ENCODE assay signal across 16 mouse cellular contexts in genomic region chrX:20419536-20419935, GRCm38 (mm10).
"Had no signal": no experiment of that assay in that cellular context is flagged by ENCODE, and none has a peak within 500 bp of the region (broad histone marks: within the 10 kb centered on the region; RNA-seq: fewer than 3 reads in every experiment).

No protein-coding gene starts in this region.

- H3K27me3 ChIP-seq: limb, embryonic 12.5 days; midbrain, embryonic 15.5 days; neural tube, embryonic 12.5 days; stomach, embryonic 15.5 days had no signal

- H3K4me3 ChIP-seq: limb, embryonic 12.5 days; megakaryocyte, embryonic 14.5 days; midbrain, embryonic 15.5 days; neural tube, embryonic 12.5 days; stomach, embryonic 15.5 days had no signal

- H3K9me3 ChIP-seq: limb, embryonic 12.5 days; megakaryocyte, embryonic 14.5 days; midbrain, embryonic 15.5 days; neural tube, embryonic 12.5 days; stomach, embryonic 15.5 days had no signal

- H3K4me1 ChIP-seq: limb, embryonic 12.5 days; midbrain, embryonic 15.5 days; neural tube, embryonic 12.5 days; stomach, embryonic 15.5 days had no signal

- H3K9ac ChIP-seq: limb, embryonic 12.5 days; lung, embryonic 14.5 days; midbrain, embryonic 15.5 days; neural tube, embryonic 12.5 days; stomach, embryonic 15.5 days had no signal

- DNase-seq: kidney, adult 8-10 months; kidney, postnatal 25 days; layer of hippocampus, adult 9-11 months; layer of hippocampus, postnatal 36 days; lung, embryonic 14.5 days; lung, postnatal 10 days; lung, postnatal 4 days; retina, postnatal 1 day; thymus, adult 2 months; thymus, postnatal 25 days had no signal

- H3K27ac ChIP-seq: limb, embryonic 12.5 days; midbrain, embryonic 15.5 days; neural tube, embryonic 12.5 days; stomach, embryonic 15.5 days had no signal

- ATAC-seq: midbrain, embryonic 15.5 days had no signal

- H3K4me2 ChIP-seq: limb, embryonic 12.5 days; lung, embryonic 14.5 days; midbrain, embryonic 11.5 days; midbrain, embryonic 15.5 days; neural tube, embryonic 12.5 days; stomach, embryonic 15.5 days had no signal

- H3K36me3 ChIP-seq: limb, embryonic 12.5 days; midbrain, embryonic 15.5 days; neural tube, embryonic 12.5 days; stomach, embryonic 15.5 days had no signal
